Mouse (Mus musculus) neural tube, postnatal 0 days (tissue): ENCODE data around the gene Smchd1. TPM values are rescaled to one million over a fixed set of nuclear protein-coding genes. Genes with fewer than 3 reads are reported as not detected.

ENCODE experiments used
- polyA plus RNA-seq: library from polyadenylated mRNA; unstranded; fragments of >200 nt; fragmentation: Nextera tagmentation; extraction: Ambion mirVana; gene quantifications from 2 replicates; pipeline ENCODE4 v1.2.1, GENCODE M21; 2015

Gene Smchd1
- 35.1 and 35.8 TPM in 2 replicates for polyA plus RNA-seq

DNA sequence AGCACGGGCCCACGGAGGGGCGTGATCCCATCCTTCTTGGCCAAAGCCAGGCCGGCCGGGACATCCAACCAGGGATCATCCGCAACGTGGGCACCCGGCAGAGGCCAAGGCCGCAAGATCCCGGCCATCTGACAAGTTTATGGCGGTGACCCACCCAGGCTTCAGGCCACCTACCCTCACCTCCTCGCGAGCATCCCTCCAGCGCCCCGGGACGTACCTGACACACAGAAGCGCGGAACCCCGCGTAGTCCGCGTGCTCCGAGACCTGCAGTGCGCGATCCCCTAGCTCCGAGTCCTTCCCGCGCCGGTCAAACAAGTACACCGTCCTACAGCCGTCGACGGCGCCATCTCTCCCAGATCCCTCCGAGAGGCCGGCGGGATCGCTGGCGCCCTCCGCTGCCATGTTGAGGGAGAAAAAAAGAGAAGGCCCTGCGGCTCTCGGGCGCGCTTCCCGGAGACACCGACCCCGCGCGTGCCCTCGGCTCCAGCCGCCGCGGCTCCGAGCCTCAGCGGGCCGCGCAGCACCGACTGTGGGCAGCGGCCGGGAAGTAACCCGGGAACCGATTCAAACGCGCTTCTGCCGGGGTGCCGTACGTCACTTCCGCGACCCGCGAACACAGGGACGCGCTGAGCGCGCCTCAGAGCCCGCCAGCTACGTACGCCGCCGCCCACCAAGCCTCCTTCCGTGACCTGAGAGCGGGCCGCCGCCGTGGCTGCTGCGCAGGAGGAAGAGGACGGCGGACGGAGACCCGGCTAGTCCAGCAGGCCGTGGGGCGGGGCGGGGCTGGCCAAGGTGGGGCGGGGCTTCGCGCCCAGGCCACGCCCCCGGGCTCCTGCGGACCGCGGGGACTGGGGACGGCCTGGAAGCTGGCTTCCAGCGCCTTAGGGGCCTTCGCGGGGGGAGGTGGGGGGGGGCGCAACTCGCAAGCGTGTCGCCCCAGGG lies at the start of gene Smchd1:
Gene Smchd1, minus strand, starts transcription at position 582 of the 943 bp plus-strand sequence.

GRCm38 (mm10) chr17:71459818-71460217 lies 15.3 kb downstream of the Smchd1 start, which contains the start of gene Gm4707:
Gene Gm4707, minus strand, starts transcription at chr17:71459918.

DNA sequence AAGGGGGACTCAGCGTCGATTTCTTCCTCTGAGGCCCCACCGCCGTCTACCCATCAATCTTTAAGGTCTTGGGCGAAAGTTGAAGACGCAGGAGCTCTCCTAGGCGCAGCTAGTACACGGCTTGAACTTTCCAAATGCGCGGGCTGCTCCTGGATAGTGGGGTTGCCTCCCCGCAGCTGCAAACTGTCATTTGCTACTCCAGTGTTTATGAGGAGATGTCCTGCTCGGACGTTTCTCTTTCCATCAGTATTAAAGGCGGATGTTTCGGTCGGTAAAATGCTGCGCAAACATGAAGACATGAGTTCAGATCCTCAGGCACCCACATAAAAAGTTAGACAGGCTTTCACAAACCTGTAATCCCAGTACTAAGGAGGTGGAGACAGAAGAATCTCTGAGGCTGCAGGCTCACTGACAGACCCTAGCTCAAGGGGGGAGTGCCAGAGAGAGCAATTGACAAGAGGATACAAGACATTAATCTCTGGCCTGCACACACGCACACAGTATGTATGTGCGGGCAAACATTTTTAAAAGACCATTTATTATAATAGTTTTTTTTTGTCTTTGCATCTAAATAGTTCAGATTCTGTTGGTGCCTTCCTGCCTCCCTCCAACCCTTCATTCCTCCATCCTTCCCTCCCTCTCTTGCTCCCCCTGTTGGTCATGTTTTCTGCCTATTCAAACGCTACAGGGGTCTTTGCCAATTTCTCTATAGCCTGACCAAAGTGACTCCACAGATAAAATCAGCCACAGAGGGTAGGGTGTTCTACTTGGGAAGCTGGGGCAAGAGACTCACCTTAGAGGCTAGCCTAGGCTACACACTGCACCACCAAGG lies 163.6 kb downstream of the Smchd1 start, which contains the start of gene Emilin2:
Gene Emilin2, minus strand, starts transcription at position 639 of the 832 bp plus-strand sequence.

Other genes starting within 250 kb of the Smchd1 start
- 1.5 and 2.4 TPM in 2 replicates for gene Emilin2, start 163.4 kb downstream of the Smchd1 start, polyA plus RNA-seq
- gene Gm4707, start 15.4 kb downstream of the Smchd1 start, polyA plus RNA-seq = 1.5 and 1.7 TPM in 2 replicates
- gene Ndc80, start 51.5 kb upstream of the Smchd1 start, polyA plus RNA-seq = 3.1 and 3.5 TPM in 2 replicates
- gene Spdya, start 76.7 kb upstream of the Smchd1 start, polyA plus RNA-seq = 2.7 and 3.1 TPM in 2 replicates
- 28.5 and 31.4 TPM in 2 replicates for gene Wdr43, start 140.6 kb upstream of the Smchd1 start, polyA plus RNA-seq
- 1.5 TPM in 2 replicates for gene Togaram2, start 197.9 kb upstream of the Smchd1 start, polyA plus RNA-seq